Mouse (Mus musculus): ENCODE data around the gene Tha1. TPM values are rescaled to one million over a fixed set of nuclear protein-coding genes. Genes with fewer than 3 reads are reported as not detected.
A peak's percentile ranks its signal among the peaks of the same experiment; 100 is the strongest.

The Tha1 gene
- polyA plus RNA-seq, 1 experiment from 2014 or later: 3.0 TPM

DNA sequence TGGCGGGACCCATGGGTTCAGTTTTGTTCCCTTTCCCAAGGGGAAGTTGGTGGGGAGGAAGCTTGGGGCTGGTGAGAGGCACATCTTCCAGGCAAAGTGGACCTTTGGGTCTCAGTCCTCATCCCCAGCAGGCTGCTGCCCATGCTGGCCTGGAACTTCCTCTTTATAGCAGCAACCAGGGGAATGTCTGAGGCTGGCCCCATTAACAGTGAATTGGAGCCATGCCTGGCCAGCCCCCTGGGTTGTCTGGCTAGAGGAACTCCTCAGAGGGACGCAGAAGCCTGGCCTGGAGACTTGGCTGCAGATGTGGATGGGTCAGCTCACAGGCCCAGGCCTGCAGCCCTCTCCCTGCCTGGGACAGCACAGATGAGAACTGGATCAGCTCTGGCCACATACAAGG is 8.5 kb downstream of the Tha1 start:
- WGBS (ENCODE audit: insufficient replicate concordance): 67% methylated on average over 2 of the region's 2 CpGs
- no peak for ATAC-seq (replicated peaks; ENCODE audit: insufficient number of reproducible peaks, low FRiP score, low TSS enrichment)
- H3K27ac ChIP-seq (ENCODE audit: low read depth, low read length): no peak overlapping the region
- H3K4me2 ChIP-seq: no peak overlapping the region
- no peak overlapping the region for H3K4me3 ChIP-seq (ENCODE audit: low read depth, low read length)
- H3K9ac ChIP-seq (ENCODE audit: low read depth, low read length): no peak overlapping the region
- H3K9me3 ChIP-seq (replicated peaks; ENCODE audit: control insufficient read depth, low read length): no peaks in the 10 kb centered on the region
- H3K27me3 ChIP-seq (ENCODE audit: control insufficient read depth, insufficient read depth, low read length): peaks cover 48% of the 10 kb centered on the region
- H3K36me3 ChIP-seq (ENCODE audit: control insufficient read depth, insufficient read depth, low read length): no peaks in the 10 kb centered on the region
- H3K4me1 ChIP-seq (ENCODE audit: control insufficient read depth, insufficient read depth, low read length): 0 out of 2 replicates have a peak, but pooled peaks cover 3% of the 10 kb centered on the region

GRCm38 (mm10) chr11:117863174-117863856 is 10.0 kb downstream of the Tha1 start:
- no peak for ATAC-seq (replicated peaks; ENCODE audit: insufficient number of reproducible peaks, low FRiP score, low TSS enrichment)

DNA sequence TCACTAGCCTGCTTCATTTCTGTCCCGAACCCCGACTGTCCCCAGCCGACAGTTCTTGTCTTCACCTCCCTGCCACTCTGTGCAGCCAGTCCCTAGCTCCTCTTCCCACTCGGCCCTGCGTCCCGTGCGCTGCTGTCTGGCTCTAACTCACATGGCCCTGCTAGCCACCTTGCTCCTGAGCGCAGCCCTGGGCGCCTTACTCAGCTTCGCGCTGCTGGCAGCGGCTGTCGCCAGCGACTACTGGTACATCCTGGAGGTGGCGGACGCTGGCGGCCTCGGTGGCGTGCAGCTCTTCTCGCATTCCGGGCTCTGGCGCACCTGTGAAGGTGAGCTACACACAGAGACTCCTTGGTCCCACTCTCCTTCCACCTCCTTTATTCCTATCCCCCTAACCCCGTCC is 12.7 kb downstream of the Tha1 start, which contains the start of gene Tmem235:
Gene Tmem235 (plus strand): TSS at position 152 of the 400 bp plus-strand sequence.
- Histone ChIP-seq H3K4me2 (peak within 1 kb of the TSS; percentile 42), H3K4me1 (ENCODE audit: control insufficient read depth, insufficient read depth, low read length) (0 out of 2 replicates have a peak, but pooled peaks cover 3% of the 10 kb centered on the region), H3K9ac (ENCODE audit: low read depth, low read length) (no peak within 1 kb of the TSS), H3K9me3 (replicated peaks; ENCODE audit: control insufficient read depth, low read length) (no peaks in the 10 kb centered on the region), H3K27me3 (ENCODE audit: control insufficient read depth, insufficient read depth, low read length) (peaks cover 57% of the 10 kb centered on the region), H3K27ac (ENCODE audit: low read depth, low read length) (no peak within 1 kb of the TSS), H3K36me3 (ENCODE audit: control insufficient read depth, insufficient read depth, low read length) (peaks cover 16% of the 10 kb centered on the region), H3K4me3 (ENCODE audit: low read depth, low read length) (no peak within 1 kb of the TSS)
- no peak for ATAC-seq (replicated peaks; ENCODE audit: insufficient number of reproducible peaks, low FRiP score, low TSS enrichment)
- WGBS (ENCODE audit: insufficient replicate concordance): 3% methylated on average over 23 of the region's 23 CpGs

More at GRCm38 (mm10) chr11:117863174-117863856, 10.0 kb downstream of the Tha1 start:
- Histone ChIP-seq H3K4me3 (ENCODE audit: low read depth, low read length) (no peak overlapping the region), H3K27ac (ENCODE audit: low read depth, low read length) (no peak overlapping the region), H3K9ac (ENCODE audit: low read depth, low read length) (no peak overlapping the region), H3K9me3 (replicated peaks; ENCODE audit: control insufficient read depth, low read length) (no peaks in the 10 kb centered on the region), H3K27me3 (ENCODE audit: control insufficient read depth, insufficient read depth, low read length) (peaks cover 57% of the 10 kb centered on the region), H3K36me3 (ENCODE audit: control insufficient read depth, insufficient read depth, low read length) (no peaks in the 10 kb centered on the region), H3K4me1 (ENCODE audit: control insufficient read depth, insufficient read depth, low read length) (0 out of 2 replicates have a peak, but pooled peaks cover 3% of the 10 kb centered on the region), H3K4me2 (no peak overlapping the region)
- 30% methylated on average over 11 of the region's 11 CpGs for WGBS (ENCODE audit: insufficient replicate concordance)

DNA sequence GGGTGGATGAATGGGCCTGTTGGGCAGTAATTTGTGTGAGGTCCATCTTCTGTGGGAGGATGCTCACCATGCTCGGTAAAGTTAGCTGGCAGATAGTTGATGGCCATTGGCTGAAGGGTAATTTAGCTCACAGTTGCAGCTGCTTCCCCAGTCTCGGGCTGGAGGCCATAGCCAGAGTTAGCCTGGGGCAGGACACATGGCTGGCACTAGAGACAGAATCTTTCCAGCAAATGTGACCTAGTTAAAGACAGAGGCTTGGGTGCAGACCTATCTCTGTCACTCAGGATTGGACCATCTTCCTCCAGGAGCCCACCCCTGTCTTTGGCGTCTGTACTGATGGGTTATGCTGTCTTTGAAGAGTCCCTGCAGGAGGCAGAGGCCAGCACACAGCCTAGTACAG is 14.9 kb downstream of the Tha1 start:
- H3K27ac ChIP-seq (ENCODE audit: low read depth, low read length): no peak overlapping the region
- peaks cover 27% of the 10 kb centered on the region for H3K36me3 ChIP-seq (ENCODE audit: control insufficient read depth, insufficient read depth, low read length)
- no peak overlapping the region for H3K4me3 ChIP-seq (ENCODE audit: low read depth, low read length)
- H3K9ac ChIP-seq (ENCODE audit: low read depth, low read length): no peak overlapping the region
- 0 out of 2 replicates have a peak, but pooled peaks cover 3% of the 10 kb centered on the region for H3K4me1 ChIP-seq (ENCODE audit: control insufficient read depth, insufficient read depth, low read length)
- WGBS (ENCODE audit: insufficient replicate concordance): 62% methylated on average over 3 of the region's 3 CpGs
- H3K9me3 ChIP-seq (replicated peaks; ENCODE audit: control insufficient read depth, low read length): no peaks in the 10 kb centered on the region
- no peak overlapping the region for H3K4me2 ChIP-seq
- H3K27me3 ChIP-seq (ENCODE audit: control insufficient read depth, insufficient read depth, low read length): peaks cover 44% of the 10 kb centered on the region
- no peak for ATAC-seq (replicated peaks; ENCODE audit: insufficient number of reproducible peaks, low FRiP score, low TSS enrichment)

DNA sequence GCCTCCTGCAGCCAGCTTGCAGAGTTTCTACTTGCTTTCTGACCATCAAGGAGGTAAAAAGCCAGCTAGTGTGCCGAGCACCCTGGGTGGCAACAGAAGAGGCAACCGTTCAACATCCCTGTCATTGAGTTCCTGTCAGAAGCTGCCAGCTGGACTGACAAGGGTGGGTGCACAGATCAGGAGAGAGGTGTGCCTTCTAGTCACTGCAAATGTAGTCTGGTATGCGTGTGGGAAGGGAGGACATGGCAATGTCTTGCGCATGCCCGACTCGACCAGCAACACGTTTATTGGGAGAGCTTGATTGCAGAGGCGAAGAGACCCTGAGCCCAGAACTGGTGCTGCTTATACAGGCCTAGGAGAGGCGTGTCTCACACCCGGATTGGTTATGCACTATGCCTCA is 15.8 kb downstream of the Tha1 start:
- 92% methylated on average over 10 of the region's 10 CpGs for WGBS (ENCODE audit: insufficient replicate concordance)
- no peaks in the 10 kb centered on the region for H3K9me3 ChIP-seq (replicated peaks; ENCODE audit: control insufficient read depth, low read length)
- no peak overlapping the region for H3K27ac ChIP-seq (ENCODE audit: low read depth, low read length)
- no peak overlapping the region for H3K4me3 ChIP-seq (ENCODE audit: low read depth, low read length)
- peaks cover 35% of the 10 kb centered on the region for H3K27me3 ChIP-seq (ENCODE audit: control insufficient read depth, insufficient read depth, low read length)
- peaks cover 35% of the 10 kb centered on the region for H3K36me3 ChIP-seq (ENCODE audit: control insufficient read depth, insufficient read depth, low read length)
- no peak overlapping the region for H3K9ac ChIP-seq (ENCODE audit: low read depth, low read length)
- no peak overlapping the region for H3K4me2 ChIP-seq
- H3K4me1 ChIP-seq (ENCODE audit: control insufficient read depth, insufficient read depth, low read length): 0 out of 2 replicates have a peak, but pooled peaks cover 3% of the 10 kb centered on the region
- no peak for ATAC-seq (replicated peaks; ENCODE audit: insufficient number of reproducible peaks, low FRiP score, low TSS enrichment)

DNA sequence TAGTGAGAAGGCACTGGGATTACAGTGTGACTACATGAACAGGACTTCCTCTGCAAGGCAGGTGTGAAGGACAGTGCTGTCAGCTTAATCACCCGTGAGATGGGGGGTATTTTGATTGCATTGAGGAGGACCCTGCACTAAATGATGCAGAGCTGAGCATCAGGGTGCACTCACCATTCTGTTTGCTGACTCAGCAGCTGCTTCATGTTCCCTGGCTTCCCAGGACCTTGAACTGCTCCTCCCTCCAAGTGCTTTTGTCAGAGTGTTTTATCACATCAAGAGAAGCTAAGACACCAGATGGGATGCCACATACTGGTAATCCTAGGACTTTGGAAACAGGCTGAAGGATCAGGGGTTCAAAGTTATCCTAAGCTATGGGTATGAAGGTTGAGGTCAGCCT is 17.3 kb downstream of the Tha1 start:
- Histone ChIP-seq H3K27ac (ENCODE audit: low read depth, low read length) (no peak overlapping the region), H3K9ac (ENCODE audit: low read depth, low read length) (no peak overlapping the region), H3K4me1 (ENCODE audit: control insufficient read depth, insufficient read depth, low read length) (0 out of 2 replicates have a peak, but pooled peaks cover 3% of the 10 kb centered on the region), H3K4me3 (ENCODE audit: low read depth, low read length) (no peak overlapping the region), H3K36me3 (ENCODE audit: control insufficient read depth, insufficient read depth, low read length) (peaks cover 35% of the 10 kb centered on the region), H3K27me3 (ENCODE audit: control insufficient read depth, insufficient read depth, low read length) (peaks cover 20% of the 10 kb centered on the region), H3K4me2 (no peak overlapping the region), H3K9me3 (replicated peaks; ENCODE audit: control insufficient read depth, low read length) (no peaks in the 10 kb centered on the region)
- no peak for ATAC-seq (replicated peaks; ENCODE audit: insufficient number of reproducible peaks, low FRiP score, low TSS enrichment)
- 81% methylated on average over 1 of the region's 1 CpGs for WGBS (ENCODE audit: insufficient replicate concordance)

- Histone ChIP-seq H3K4me1 (ENCODE audit: control insufficient read depth, insufficient read depth, low read length) (peaks cover 5% of the 10 kb centered on the region), H3K4me3 (ENCODE audit: low read depth, low read length) (no peak overlapping the region), H3K27me3 (ENCODE audit: control insufficient read depth, insufficient read depth, low read length) (peaks cover 15% of the 10 kb centered on the region), H3K9ac (ENCODE audit: low read depth, low read length) (no peak overlapping the region), H3K9me3 (replicated peaks; ENCODE audit: control insufficient read depth, low read length) (no peaks in the 10 kb centered on the region), H3K36me3 (ENCODE audit: control insufficient read depth, insufficient read depth, low read length) (peaks cover 35% of the 10 kb centered on the region), H3K27ac (ENCODE audit: low read depth, low read length) (no peak overlapping the region), H3K4me2 (no peak overlapping the region)
- WGBS (ENCODE audit: insufficient replicate concordance): 90% methylated on average over 5 of the region's 5 CpGs
- ATAC-seq (replicated peaks; ENCODE audit: insufficient number of reproducible peaks, low FRiP score, low TSS enrichment): no peak
These were observed 17.9 kb downstream of the Tha1 start for GRCm38 (mm10) chr11:117855360-117855759.

DNA sequence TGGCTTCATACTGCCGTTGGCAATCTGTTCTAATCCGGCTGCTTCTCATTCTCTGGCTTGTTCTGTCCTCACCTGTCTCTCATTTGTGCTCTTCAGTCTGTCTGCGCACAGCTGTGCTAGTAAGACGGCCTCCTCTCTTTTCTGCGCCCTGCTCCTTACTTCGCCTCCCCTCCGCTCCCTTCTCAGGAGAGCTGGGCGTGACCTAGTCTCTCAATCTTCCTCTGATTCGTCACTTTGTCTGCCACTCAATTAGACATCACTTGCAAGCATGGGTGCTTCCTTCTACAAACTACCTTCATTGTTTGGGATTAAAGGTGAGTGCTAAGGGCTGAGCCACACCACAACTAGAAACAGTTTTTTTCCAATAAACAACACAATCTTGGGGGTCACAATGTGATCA is 19.0 kb downstream of the Tha1 start:
- Histone ChIP-seq H3K27me3 (ENCODE audit: control insufficient read depth, insufficient read depth, low read length) (peaks cover 4% of the 10 kb centered on the region; the same call in 1 of the 2 replicates), H3K4me1 (ENCODE audit: control insufficient read depth, insufficient read depth, low read length) (peaks cover 11% of the 10 kb centered on the region), H3K4me3 (ENCODE audit: low read depth, low read length) (no peak overlapping the region), H3K36me3 (ENCODE audit: control insufficient read depth, insufficient read depth, low read length) (peaks cover 35% of the 10 kb centered on the region), H3K27ac (ENCODE audit: low read depth, low read length) (no peak overlapping the region), H3K4me2 (no peak overlapping the region), H3K9me3 (replicated peaks; ENCODE audit: control insufficient read depth, low read length) (no peaks in the 10 kb centered on the region), H3K9ac (ENCODE audit: low read depth, low read length) (no peak overlapping the region)
- WGBS (ENCODE audit: insufficient replicate concordance): 91% methylated on average over 9 of the region's 9 CpGs
- no peak for ATAC-seq (replicated peaks; ENCODE audit: insufficient number of reproducible peaks, low FRiP score, low TSS enrichment)

- WGBS (ENCODE audit: insufficient replicate concordance): 85% methylated on average over 3 of the region's 3 CpGs
These were observed 20.4 kb downstream of the Tha1 start for GRCm38 (mm10) chr11:117852875-117853274.

More at GRCm38 (mm10) chr11:117852875-117853274, 20.4 kb downstream of the Tha1 start:
- H3K4me1 ChIP-seq (ENCODE audit: control insufficient read depth, insufficient read depth, low read length): peaks cover 17% of the 10 kb centered on the region
- no peak overlapping the region for H3K4me3 ChIP-seq (ENCODE audit: low read depth, low read length)
- peaks cover 35% of the 10 kb centered on the region for H3K36me3 ChIP-seq (ENCODE audit: control insufficient read depth, insufficient read depth, low read length)
- H3K4me2 ChIP-seq: no peak overlapping the region
- H3K27ac ChIP-seq (ENCODE audit: low read depth, low read length): no peak overlapping the region
- no peaks in the 10 kb centered on the region for H3K27me3 ChIP-seq (ENCODE audit: control insufficient read depth, insufficient read depth, low read length)
- no peaks in the 10 kb centered on the region for H3K9me3 ChIP-seq (replicated peaks; ENCODE audit: control insufficient read depth, low read length)
- no peak for ATAC-seq (replicated peaks; ENCODE audit: insufficient number of reproducible peaks, low FRiP score, low TSS enrichment)
- no peak overlapping the region for H3K9ac ChIP-seq (ENCODE audit: low read depth, low read length)

Data from heart, embryonic 11.5 days (tissue).